Mouse (Mus musculus) neural tube, embryonic 13.5 days (tissue): Measurements from ENCODE around the gene Rassf4. TPM values are rescaled to one million over a fixed set of nuclear protein-coding genes. Genes with fewer than 3 reads are reported as not detected.

Experiments used
- ATAC-seq: fragments of 200-750 bp; cut with Nextera tagmentation; 2 replicates; pipeline ENCODE4 v1.8.0; 2017; ENCODE audit warnings: low read depth, mild to moderate bottlenecking, moderate TSS enrichment, moderate library complexity
- H3K27ac ChIP-seq: fragments of 300-500 bp; sonication (generic); replicated peaks from 2 replicates; pipeline ENCODE4 v1.5.1; 2015; ENCODE audit warnings: moderate library complexity, mild to moderate bottlenecking, inconsistent platforms
- H3K27me3 ChIP-seq: fragments of 300-500 bp; sonication (generic); 2 replicates; pipeline ENCODE4 v1.6.1; 2015; ENCODE audit warnings: mild to moderate bottlenecking, inconsistent platforms
- H3K36me3 ChIP-seq: fragments of 300-500 bp; sonication (generic); 2 replicates; pipeline ENCODE4 v1.6.1; 2015; ENCODE audit warnings: mild to moderate bottlenecking, inconsistent platforms
- H3K4me1 ChIP-seq: fragments of 300-500 bp; sonication (generic); replicated peaks from 2 replicates; pipeline ENCODE4 v1.6.1; 2015; ENCODE audit warnings: inconsistent platforms
- H3K4me2 ChIP-seq: fragments of 300-500 bp; sonication (generic); 2 replicates; pipeline ENCODE4 v1.6.1; 2015; ENCODE audit warnings: inconsistent platforms, mild to moderate bottlenecking, moderate library complexity
- H3K4me3 ChIP-seq: fragments of 300-500 bp; sonication (generic); 2 replicates; pipeline ENCODE4 v1.5.1; 2015; ENCODE audit warnings: mild to moderate bottlenecking, inconsistent platforms
- H3K9ac ChIP-seq: fragments of 300-500 bp; sonication (generic); 2 replicates; pipeline ENCODE4 v1.6.1; 2015; ENCODE audit warnings: moderate library complexity, mild to moderate bottlenecking, inconsistent platforms
- H3K9me3 ChIP-seq: fragments of 300-500 bp; sonication (generic); 2 replicates; pipeline ENCODE4 v1.6.1; 2016; ENCODE audit warnings: inconsistent platforms
- WGBS: fragments of 180-500 bp; shearing (Covaris S2); methylation state at CpG from one replicate; pipeline ENCODE4 v1.1.7; 2015; 5-methylcytosine and 5-hydroxymethylcytosine counted together
- polyA plus RNA-seq: library from polyadenylated mRNA; unstranded; fragments of >200 nt; fragmentation: Nextera tagmentation; extraction: Ambion mirVana; gene quantifications from 2 replicates; pipeline ENCODE4 v1.2.1, GENCODE M21; 2015

Gene Rassf4
- polyA plus RNA-seq, 1 experiment from 2014 or later, result 25.3 TPM

DNA sequence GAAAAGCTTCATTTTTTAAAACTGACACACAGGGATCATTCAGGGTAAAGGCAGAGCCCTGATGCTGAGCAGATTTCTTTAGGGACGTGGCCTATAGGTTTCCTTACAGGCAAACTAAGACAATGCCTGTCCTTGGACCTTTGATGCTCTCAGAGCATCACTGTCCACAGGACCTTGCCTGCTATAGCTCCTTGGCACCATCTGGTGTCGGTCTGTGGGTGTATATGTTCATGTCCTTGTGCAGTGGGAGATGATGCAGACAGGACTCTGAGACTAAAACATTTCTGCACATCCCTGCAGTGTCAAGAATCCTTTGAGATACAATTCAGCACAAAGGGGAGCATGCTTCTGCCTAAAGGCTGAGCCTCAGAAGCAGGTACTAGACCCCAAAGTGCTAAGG, 23.7 kb upstream of the Rassf4 start:
- Histone ChIP-seq H3K4me2 (no peak overlapping the region), H3K27ac (no peak overlapping the region), H3K9ac (no peak overlapping the region), H3K27me3 (no peaks in the 10 kb centered on the region), H3K4me1 (no peaks in the 10 kb centered on the region), H3K9me3 (no peaks in the 10 kb centered on the region), H3K36me3 (no peaks in the 10 kb centered on the region), H3K4me3 (no peak overlapping the region)
- WGBS, result 70% methylated on average over 2 of the region's 2 CpGs
- no peak for ATAC-seq

DNA sequence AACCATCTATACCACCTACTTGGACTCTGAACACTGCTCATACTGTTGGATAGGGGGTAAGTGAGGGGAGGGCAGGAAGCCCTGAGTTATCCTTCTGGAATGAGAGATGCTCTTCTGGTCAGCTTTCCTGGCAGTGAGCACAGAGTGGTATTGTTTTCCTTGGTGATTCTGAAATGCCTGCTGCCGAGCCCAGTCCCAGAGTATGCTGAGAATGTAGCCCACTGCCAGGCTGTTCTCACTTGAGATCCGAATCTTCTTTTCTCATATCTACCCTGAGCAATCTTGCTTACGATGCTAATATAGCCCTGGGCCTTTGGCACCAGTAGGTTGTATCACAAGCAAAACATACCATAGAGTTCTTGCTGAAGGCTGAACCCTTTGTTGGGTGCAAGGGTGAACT, 20.6 kb upstream of the Rassf4 start:
- Histone ChIP-seq H3K27ac (no peak overlapping the region), H3K4me1 (no peaks in the 10 kb centered on the region), H3K36me3 (no peaks in the 10 kb centered on the region), H3K9me3 (no peaks in the 10 kb centered on the region), H3K4me3 (no peak overlapping the region), H3K27me3 (no peaks in the 10 kb centered on the region), H3K4me2 (no peak overlapping the region), H3K9ac (no peak overlapping the region)
- 85% methylated on average over 3 of the region's 3 CpGs for WGBS
- no peak for ATAC-seq

DNA sequence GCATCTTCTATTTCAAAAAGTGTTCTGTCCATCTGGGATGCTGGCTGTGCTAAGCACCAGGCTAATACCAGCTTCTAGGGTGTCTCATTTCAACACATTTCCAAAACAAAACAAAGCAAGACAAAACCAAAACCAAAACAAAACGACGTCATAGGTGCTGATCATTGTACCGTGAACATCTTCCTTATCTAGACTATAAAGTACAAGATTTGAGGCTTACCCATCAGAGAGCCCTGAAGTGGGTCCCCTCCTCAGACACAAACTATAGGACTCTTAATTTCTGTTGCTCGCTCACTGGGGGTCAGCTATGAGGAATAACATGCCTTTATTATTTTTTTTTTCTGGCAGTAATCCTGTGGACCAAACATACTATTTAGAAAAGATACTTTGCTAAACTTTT, 19.9 kb upstream of the Rassf4 start:
- Histone ChIP-seq H3K27ac (no peak overlapping the region), H3K4me2 (no peak overlapping the region), H3K9me3 (no peaks in the 10 kb centered on the region), H3K4me3 (no peak overlapping the region), H3K36me3 (no peaks in the 10 kb centered on the region), H3K27me3 (no peaks in the 10 kb centered on the region), H3K4me1 (no peaks in the 10 kb centered on the region), H3K9ac (no peak overlapping the region)
- WGBS, result 85% methylated on average over 4 of the region's 4 CpGs
- no peak for ATAC-seq

DNA sequence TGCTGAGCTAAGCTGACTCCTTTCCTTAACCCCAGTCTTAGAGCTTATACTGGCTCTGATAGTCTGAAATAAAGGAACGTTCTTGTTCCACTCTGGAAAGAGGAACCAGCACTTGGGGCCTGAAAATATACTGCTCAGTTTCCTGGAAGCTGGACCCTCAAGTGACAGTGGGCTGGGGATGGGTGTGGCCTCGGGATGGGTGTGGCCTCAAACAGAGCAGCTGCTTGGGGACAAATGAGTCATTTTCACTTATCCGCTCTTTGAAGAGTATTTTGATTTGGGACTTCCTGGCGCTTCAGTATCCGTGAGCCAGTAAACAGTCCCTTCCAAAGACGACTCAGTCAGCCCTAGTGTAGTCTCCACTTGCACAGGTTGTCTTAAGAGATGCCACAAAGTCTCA, 8.6 kb upstream of the Rassf4 start:
- WGBS, result 55% methylated on average over 6 of the region's 6 CpGs
- no peaks in the 10 kb centered on the region for H3K27me3 ChIP-seq
- H3K4me1 ChIP-seq, result no peaks in the 10 kb centered on the region
- no peak for ATAC-seq
- H3K36me3 ChIP-seq, result no peaks in the 10 kb centered on the region
- H3K4me2 ChIP-seq, result no peak overlapping the region
- H3K27ac ChIP-seq, result no peak overlapping the region
- H3K9me3 ChIP-seq, result no peaks in the 10 kb centered on the region
- no peak overlapping the region for H3K4me3 ChIP-seq
- no peak overlapping the region for H3K9ac ChIP-seq

DNA sequence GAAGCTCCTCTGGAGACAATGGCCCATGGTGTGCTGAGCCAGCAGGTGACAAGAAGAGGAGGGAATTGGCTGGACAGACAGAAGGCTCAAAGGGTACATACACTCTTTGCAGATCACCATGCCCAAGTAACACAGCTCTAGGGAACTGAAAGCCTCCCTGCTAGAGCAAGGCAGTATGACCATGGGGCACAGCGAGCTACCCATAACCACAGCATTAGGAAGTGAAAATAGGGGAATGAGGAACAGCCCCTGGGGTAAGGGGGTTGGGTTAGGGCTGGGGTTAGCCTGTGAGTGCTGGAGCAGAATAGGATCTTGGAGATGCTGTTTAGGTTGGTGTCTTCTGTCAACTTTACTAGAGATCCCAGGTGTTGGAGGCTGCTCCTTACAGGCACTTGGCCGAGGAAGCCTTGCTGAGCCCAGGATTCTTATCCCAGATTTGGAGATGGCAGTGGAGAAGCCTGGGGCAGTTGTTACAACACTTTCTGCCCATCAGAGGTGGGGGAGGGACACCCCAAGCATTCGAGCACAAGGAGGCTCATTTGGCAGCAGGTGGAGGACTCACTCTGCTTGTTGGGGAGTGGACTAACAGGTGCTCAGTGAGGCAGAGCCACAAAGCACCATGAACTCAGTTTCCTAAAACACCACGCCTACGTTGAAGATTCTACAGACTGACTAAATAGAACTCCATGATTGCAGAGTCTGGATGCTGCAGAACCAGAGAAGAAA, 6.0 kb upstream of the Rassf4 start:
- WGBS, result 83% methylated on average over 5 of the region's 5 CpGs
- Histone ChIP-seq H3K36me3 (no peaks in the 10 kb centered on the region), H3K9ac (no peak overlapping the region), H3K4me3 (no peak overlapping the region), H3K27ac (no peak overlapping the region), H3K9me3 (no peaks in the 10 kb centered on the region), H3K4me2 (no peak overlapping the region), H3K27me3 (no peaks in the 10 kb centered on the region), H3K4me1 (peaks cover 4% of the 10 kb centered on the region; the same call in 1 of the 2 replicates)
- ATAC-seq, result no peak

DNA sequence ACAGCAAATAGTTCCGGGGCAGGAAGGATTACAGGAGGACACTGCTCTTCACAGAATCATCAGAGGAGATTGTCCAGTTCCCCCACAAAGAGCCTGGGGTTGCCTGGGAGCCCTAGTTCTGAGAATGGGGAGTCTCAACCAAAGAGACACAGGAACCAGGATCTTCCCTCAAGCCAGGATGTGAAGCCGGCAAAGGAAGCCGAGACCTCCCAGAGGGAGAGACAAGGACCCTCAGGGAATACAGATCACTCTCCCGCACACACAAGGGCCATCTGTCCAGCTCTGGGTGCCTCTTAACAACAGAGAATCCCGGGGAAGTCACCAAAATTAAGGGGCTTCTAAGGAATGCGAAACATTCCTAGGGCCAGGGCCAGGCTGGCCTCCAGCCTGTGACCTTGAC, 3.6 kb upstream of the Rassf4 start:
- Histone ChIP-seq H3K9ac (no peak overlapping the region), H3K27ac (no peak overlapping the region), H3K27me3 (no peaks in the 10 kb centered on the region), H3K4me3 (no peak overlapping the region), H3K4me1 (peaks cover 24% of the 10 kb centered on the region), H3K36me3 (no peaks in the 10 kb centered on the region), H3K4me2 (no peak overlapping the region), H3K9me3 (no peaks in the 10 kb centered on the region)
- 68% methylated on average over 6 of the region's 6 CpGs for WGBS
- no peak for ATAC-seq

DNA sequence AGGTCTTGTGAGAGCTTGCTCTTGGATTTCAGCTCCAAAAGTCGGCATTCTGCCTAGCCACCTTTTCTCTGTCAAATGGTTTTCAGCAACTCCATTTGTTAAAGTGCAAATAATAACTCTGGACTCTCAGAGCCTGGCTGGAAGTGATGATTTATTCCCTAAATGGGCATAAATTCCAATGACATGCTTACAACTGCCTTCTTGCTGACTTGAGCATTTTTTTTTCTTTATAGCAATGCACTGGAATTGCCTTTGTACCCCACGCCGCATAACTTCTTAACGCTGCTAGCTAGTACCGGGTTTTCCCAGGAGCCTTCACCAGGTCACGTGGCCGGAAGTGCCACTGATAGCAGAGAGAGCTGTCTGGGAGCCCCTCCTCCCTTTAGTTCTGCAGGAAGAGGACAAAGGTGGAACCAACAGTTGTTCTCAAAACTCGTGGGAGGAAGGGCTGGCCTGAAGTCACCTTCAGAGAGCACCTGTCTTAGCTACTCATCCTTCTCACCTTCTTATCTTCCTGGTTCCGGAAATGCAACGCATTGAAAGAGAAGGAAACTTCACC, 2.7 kb upstream of the Rassf4 start:
- WGBS, result 72% methylated on average over 10 of the region's 10 CpGs
- no peak overlapping the region for H3K4me3 ChIP-seq
- no peak for ATAC-seq

DNA sequence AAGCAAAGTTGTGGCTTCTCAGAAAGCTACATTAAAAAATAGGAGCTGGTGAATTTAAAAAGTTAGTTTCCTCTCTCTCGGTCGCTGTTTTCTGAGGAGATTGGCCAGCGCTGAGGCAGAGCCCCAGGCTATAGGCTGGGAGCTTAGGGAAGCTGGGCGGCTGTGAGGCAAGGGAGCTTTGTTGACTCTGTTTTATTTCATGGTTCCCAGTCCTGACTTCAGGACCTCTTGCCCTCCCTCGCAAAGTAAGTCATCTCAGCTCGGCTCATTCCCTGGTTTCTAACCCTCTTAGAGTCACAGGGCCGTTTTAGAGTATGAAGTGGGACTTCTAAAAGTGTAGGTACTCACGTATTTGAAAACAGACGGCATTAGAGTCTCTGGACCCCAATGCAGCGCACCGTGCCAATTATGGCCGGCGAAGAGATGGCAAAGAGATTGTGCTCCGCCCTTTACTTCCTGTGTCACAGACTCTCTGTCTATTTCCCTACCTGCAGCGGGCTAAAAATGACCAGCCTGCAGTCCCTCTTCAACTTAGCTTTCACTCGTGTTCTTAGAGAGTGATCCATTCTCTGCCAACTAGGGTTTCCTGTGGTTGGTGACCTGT, 633 bp upstream of the Rassf4 start:
- no peaks in the 10 kb centered on the region for H3K9me3 ChIP-seq
- no peak for ATAC-seq
- H3K9ac ChIP-seq, result peak overlapping the region; percentile 69
- H3K27ac ChIP-seq, result peak overlapping the region; percentile 63
- peak overlapping the region; percentile 53 for H3K4me3 ChIP-seq
- H3K4me2 ChIP-seq, result peak overlapping the region; percentile 85
- no peaks in the 10 kb centered on the region for H3K36me3 ChIP-seq
- WGBS, result 20% methylated on average over 16 of the region's 16 CpGs
- peaks cover 10% of the 10 kb centered on the region; the same call in 1 of the 2 replicates for H3K27me3 ChIP-seq
- peaks cover 53% of the 10 kb centered on the region for H3K4me1 ChIP-seq

More for the DNA sequence above, 2.7 kb upstream of the Rassf4 start:
- Histone ChIP-seq H3K36me3 (no peaks in the 10 kb centered on the region), H3K4me1 (peaks cover 33% of the 10 kb centered on the region), H3K27me3 (peaks cover 3% of the 10 kb centered on the region; the same call in 1 of the 2 replicates), H3K9ac (no peak overlapping the region), H3K27ac (no peak overlapping the region), H3K4me2 (no peak overlapping the region), H3K9me3 (no peaks in the 10 kb centered on the region)

DNA sequence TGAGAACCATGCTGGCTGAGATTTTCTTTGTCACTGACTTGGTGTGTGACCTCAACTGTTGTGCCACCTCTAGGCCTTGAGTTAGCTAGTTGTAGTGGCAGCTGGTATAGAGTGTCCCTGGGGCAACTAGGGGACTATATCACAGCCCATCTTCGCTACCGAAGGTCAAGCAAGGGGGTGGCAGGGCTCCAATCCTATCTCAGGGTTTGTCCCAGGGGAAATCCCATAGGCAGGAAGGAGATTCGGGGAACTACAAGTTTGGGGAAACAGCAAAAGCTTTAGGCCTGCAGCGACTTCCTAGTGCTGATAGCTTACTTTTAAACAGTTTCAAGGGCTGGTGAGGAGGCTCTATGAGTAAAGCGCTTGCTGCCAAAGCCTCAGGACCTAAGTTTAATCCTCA, 1.4 kb downstream of the Rassf4 start:
- Histone ChIP-seq H3K27me3 (peaks cover 10% of the 10 kb centered on the region; the same call in 1 of the 2 replicates), H3K4me3 (peak overlapping the region; percentile 53; the same call in 1 of the 2 replicates), H3K4me2 (peak overlapping the region; percentile 85), H3K9me3 (no peaks in the 10 kb centered on the region), H3K27ac (0 out of 2 replicates have a peak overlapping the region, but pooled peaks have one; percentile 18), H3K9ac (peak overlapping the region; percentile 69; the same call in 1 of the 2 replicates), H3K4me1 (peaks cover 61% of the 10 kb centered on the region), H3K36me3 (no peaks in the 10 kb centered on the region)
- WGBS, result 64% methylated on average over 5 of the region's 5 CpGs
- no peak for ATAC-seq

DNA sequence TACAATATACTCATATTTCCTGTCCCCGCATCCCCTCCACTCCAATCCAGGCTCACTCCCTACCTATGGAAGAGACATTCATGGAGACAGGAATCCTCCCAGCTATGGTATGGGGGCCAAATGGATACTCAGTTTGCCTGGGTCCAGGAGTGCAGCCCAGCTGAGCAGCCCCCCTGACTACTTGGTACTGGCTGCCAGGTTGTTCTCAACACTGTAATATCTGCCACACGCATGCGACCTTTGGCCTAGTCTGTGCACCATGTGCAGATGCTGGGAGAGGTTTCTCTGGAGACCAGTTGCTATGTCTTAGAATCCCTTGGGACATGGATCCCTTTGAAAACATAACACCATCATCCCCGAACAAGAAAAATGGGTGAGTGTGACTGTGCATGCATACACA, 2.0 kb downstream of the Rassf4 start:
- ATAC-seq, result no peak
- peak overlapping the region; percentile 81 for H3K27ac ChIP-seq
- H3K4me1 ChIP-seq, result peaks cover 66% of the 10 kb centered on the region
- peak overlapping the region; percentile 85 for H3K4me2 ChIP-seq
- WGBS, result 68% methylated on average over 4 of the region's 4 CpGs
- peaks cover 10% of the 10 kb centered on the region; the same call in 1 of the 2 replicates for H3K27me3 ChIP-seq
- no peaks in the 10 kb centered on the region for H3K36me3 ChIP-seq
- no peak overlapping the region for H3K4me3 ChIP-seq
- no peaks in the 10 kb centered on the region for H3K9me3 ChIP-seq
- H3K9ac ChIP-seq, result 0 out of 2 replicates have a peak overlapping the region, but pooled peaks have one; percentile 69

DNA sequence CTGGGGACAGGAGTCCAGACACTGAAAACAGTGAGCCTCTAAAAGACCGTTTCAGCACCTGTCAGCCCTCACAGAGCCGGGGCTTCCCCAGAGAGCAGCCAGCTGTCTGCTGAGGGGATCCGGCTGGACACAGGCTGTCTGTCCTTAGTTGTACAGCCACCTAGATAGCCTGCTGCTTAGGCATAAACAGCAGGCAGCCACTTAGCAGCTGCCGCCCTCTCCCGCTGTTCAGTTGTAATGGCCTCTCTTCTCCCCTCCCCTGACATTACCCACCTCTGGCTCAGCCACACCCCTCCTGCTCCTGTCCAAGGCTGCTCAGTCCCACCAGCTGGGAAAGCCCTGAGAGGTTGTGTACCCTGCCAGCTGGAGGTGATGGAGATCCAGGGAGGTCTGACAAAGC, 2.7 kb downstream of the Rassf4 start:
- ATAC-seq, result peak; percentile 19
- no peaks in the 10 kb centered on the region for H3K36me3 ChIP-seq
- peak overlapping the region; percentile 85 for H3K4me2 ChIP-seq
- H3K9ac ChIP-seq, result peak overlapping the region; percentile 69; the same call in 1 of the 2 replicates
- peak overlapping the region; percentile 81 for H3K27ac ChIP-seq
- H3K4me1 ChIP-seq, result peaks cover 70% of the 10 kb centered on the region
- 6% methylated on average over 5 of the region's 5 CpGs for WGBS
- no peaks in the 10 kb centered on the region for H3K9me3 ChIP-seq
- H3K27me3 ChIP-seq, result peaks cover 10% of the 10 kb centered on the region; the same call in 1 of the 2 replicates
- no peak overlapping the region for H3K4me3 ChIP-seq

DNA sequence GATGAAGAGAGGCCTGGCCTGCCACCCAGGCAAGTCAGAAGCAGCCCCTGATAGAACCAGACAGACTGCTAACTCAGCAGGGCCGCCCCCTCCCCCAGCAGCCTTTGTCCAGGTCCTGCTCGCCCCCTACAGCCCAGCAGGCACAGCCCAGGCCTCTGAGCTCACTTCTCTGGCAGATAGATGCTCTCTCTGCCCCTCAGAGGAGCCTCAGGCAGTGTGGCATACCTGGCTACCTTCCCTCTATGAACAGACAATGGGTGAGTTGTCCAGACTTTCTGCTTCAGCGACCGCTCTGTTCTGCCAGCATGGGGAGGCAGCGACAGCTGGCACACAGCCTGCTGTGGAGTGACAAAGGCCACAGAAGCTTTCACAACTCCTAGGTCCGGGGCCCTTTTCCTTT, 3.6 kb downstream of the Rassf4 start:
- H3K9ac ChIP-seq, result peak overlapping the region; percentile 69; the same call in 1 of the 2 replicates

More for the DNA sequence above, 3.6 kb downstream of the Rassf4 start:
- H3K4me2 ChIP-seq, result peak overlapping the region; percentile 85
- no peak for ATAC-seq
- peak overlapping the region; percentile 81 for H3K27ac ChIP-seq
- no peak overlapping the region for H3K4me3 ChIP-seq
- H3K9me3 ChIP-seq, result no peaks in the 10 kb centered on the region
- WGBS, result 13% methylated on average over 6 of the region's 6 CpGs
- H3K27me3 ChIP-seq, result peaks cover 10% of the 10 kb centered on the region; the same call in 1 of the 2 replicates
- peaks cover 78% of the 10 kb centered on the region for H3K4me1 ChIP-seq
- H3K36me3 ChIP-seq, result no peaks in the 10 kb centered on the region
